In the genomic region with DNA sequence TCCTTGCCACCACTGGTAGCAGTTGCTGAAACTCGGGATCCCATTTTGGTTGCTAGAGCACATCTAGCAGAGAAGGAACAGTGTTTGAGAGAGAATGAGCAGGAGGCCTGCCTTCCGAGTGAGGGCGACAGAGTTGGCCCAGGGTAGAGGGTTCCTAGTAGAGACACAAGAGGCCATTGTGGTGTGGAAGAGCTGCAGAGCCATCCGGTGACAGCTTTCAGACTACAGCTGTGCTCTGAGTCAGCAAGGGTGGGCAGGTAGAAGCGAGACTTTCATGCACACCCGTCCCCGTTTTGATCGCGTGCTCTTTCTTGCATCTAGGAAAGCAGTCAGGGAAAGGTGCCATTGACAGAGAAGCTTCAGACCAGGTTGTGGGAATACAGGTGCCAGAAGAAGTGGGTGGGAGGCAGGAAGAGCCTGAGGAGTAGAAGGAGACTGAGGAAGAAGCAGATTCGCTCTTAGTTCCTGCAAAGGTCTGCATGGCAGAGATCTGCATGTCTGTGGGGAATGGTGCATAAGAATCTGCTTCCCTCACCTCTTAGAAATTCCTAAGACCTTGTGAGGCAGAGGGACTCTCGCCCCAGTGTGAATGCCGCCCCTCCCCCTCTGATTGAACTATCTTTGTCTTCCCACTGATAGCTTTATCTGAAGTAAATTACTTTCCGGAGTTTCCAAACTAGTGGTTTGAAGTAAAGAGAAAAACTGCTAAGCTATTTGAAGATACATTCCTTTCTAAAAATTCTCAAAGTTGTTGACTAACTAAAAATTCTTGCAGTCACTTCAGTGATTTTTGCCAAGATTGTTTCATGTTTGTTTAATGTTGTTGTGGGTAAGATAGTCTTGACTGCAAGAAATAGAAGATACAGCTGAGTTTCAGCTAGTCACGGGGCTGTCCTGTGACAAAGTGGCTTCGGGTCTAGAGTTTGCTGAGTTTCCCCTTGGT, we compare ENCODE assay signal across 8 mouse cellular contexts. TPM values are rescaled to one million over a fixed set of nuclear protein-coding genes. Genes with fewer than 3 reads are reported as not detected.
DNase-seq lines count a peak whose midpoint lies in the region; ATAC-seq and TF ChIP-seq lines count a peak whose summit lies in the region.

No protein-coding gene starts in this region.

- WGBS in hindbrain, embryonic 12.5 days = 29% methylated on average over 15 of the region's 15 CpGs
- WGBS in midbrain, postnatal 0 days = 26% methylated on average over 15 of the region's 15 CpGs

- TF ChIP-seq CTCF in midbrain, postnatal 0 days (IDR thresholded peaks at IDR 0.05) = peak; percentile 13; the same call in 1 of the 2 replicates

- H3K4me2 ChIP-seq in hindbrain, embryonic 12.5 days (replicated peaks) = 0 out of 2 replicates have a peak overlapping the region, but pooled peaks have one; percentile 22
- H3K4me2 ChIP-seq in midbrain, postnatal 0 days (ENCODE audit: low read depth, low read length, poor library complexity, severe bottlenecking) = peak overlapping the region; percentile 12; the same call in 1 of the 2 replicates

- ATAC-seq in cerebellum, adult (ENCODE audit: insufficient number of reproducible peaks, low FRiP score, low TSS enrichment) = peak; percentile 47; the same call in 1 of the 2 replicates
- ATAC-seq in megakaryocyte, adult 5-6 weeks (ENCODE audit: poor library complexity, severe bottlenecking) = no peak
- no peak for ATAC-seq in hindbrain, embryonic 12.5 days (ENCODE audit: low FRiP score)
- ATAC-seq in midbrain, postnatal 0 days (ENCODE audit: low FRiP score) = no peak

- H3K27me3 ChIP-seq in megakaryocyte, embryonic 14.5 days (replicated peaks) = no peaks in the 10 kb centered on the region
- H3K27me3 ChIP-seq in hindbrain, embryonic 12.5 days = no peaks in the 10 kb centered on the region
- no peaks in the 10 kb centered on the region for H3K27me3 ChIP-seq in midbrain, postnatal 0 days (ENCODE audit: insufficient read depth, low read length)

- H3K27ac ChIP-seq in hindbrain, embryonic 12.5 days = 0 out of 2 replicates have a peak overlapping the region, but pooled peaks have one; percentile 44
- peak overlapping the region; percentile 21; the same call in 1 of the 2 replicates for H3K27ac ChIP-seq in midbrain, postnatal 0 days (ENCODE audit: low read depth, low read length)

- no peak overlapping the region for H3K9ac ChIP-seq in hindbrain, embryonic 12.5 days
- H3K9ac ChIP-seq in midbrain, postnatal 0 days (replicated peaks; ENCODE audit: low read length, poor library complexity, severe bottlenecking) = no peak overlapping the region

- DNase-seq in cerebellum, postnatal 10 days = no peak
- DNase-seq in midbrain, postnatal 0 days (ENCODE audit: low spot score) = no peak
- no peak for DNase-seq in frontal cortex, postnatal 25 days (ENCODE audit: low spot score in 2 of 2)
- no peak for DNase-seq in lung, postnatal 36 days

- peak overlapping the region; percentile 87 for H3K4me3 ChIP-seq in megakaryocyte, embryonic 14.5 days (replicated peaks)
- H3K4me3 ChIP-seq in hindbrain, embryonic 12.5 days = no peak overlapping the region
- H3K4me3 ChIP-seq in midbrain, postnatal 0 days (ENCODE audit: low read depth, low read length) = no peak overlapping the region

- H3K4me1 ChIP-seq in megakaryocyte, embryonic 14.5 days = peaks cover 77% of the 10 kb centered on the region
- H3K4me1 ChIP-seq in hindbrain, embryonic 12.5 days = peaks cover 61% of the 10 kb centered on the region
- H3K4me1 ChIP-seq in midbrain, postnatal 0 days (ENCODE audit: insufficient read depth, low read length) = peaks cover 2% of the 10 kb centered on the region; the same call in 1 of the 2 replicates

- H3K9me3 ChIP-seq in megakaryocyte, embryonic 14.5 days = no peaks in the 10 kb centered on the region
- no peaks in the 10 kb centered on the region for H3K9me3 ChIP-seq in hindbrain, embryonic 12.5 days (replicated peaks)
- H3K9me3 ChIP-seq in midbrain, postnatal 0 days (ENCODE audit: low read length) = no peaks in the 10 kb centered on the region

- peaks cover 13% of the 10 kb centered on the region for H3K36me3 ChIP-seq in megakaryocyte, embryonic 14.5 days (replicated peaks; ENCODE audit: low read length)
- H3K36me3 ChIP-seq in hindbrain, embryonic 12.5 days = peaks cover 11% of the 10 kb centered on the region; the same call in 1 of the 2 replicates
- H3K36me3 ChIP-seq in midbrain, postnatal 0 days (ENCODE audit: insufficient read depth, low read length) = peaks cover 5% of the 10 kb centered on the region; the same call in 1 of the 2 replicates

RNA-seq across cellular contexts. Expression of a gene that starts 23.0 kb away (rescaled TPM):
- polyA plus RNA-seq in megakaryocyte, embryonic 14.5 days (2012; ENCODE audit: insufficient read depth, low replicate concordance) = 13.5 and 22.8 TPM in 2 replicates
- 52.1 and 52.3 TPM in 2 replicates for total RNA-seq in megakaryocyte, adult 5-6 weeks (2015)
- total RNA-seq in megakaryocyte, adult 5-6 weeks (2017) = 190 and 228 TPM in 2 replicates
- polyA plus RNA-seq in hindbrain, embryonic 12.5 days (2016; fragmentation: Nextera tagmentation; extraction: Ambion mirVana) = 65.6 and 66.2 TPM in 2 replicates
- 185 and 191 TPM in 2 replicates for total RNA-seq in midbrain, postnatal 0 days (2014; rRNA removed)
- polyA plus RNA-seq in midbrain, postnatal 0 days (2015; fragmentation: Nextera tagmentation; extraction: Ambion mirVana) = 16.0 and 30.6 TPM in 2 replicates
